13 mouse cellular contexts compared by ENCODE assay signal in genomic region chr3:54417833-54418386, GRCm38 (mm10). TPM values are rescaled to one million over a fixed set of nuclear protein-coding genes. Genes with fewer than 3 reads are reported as not detected.
DNase-seq lines count a peak whose midpoint lies in the region; ATAC-seq and TF ChIP-seq lines count a peak whose summit lies in the region.
"Had no signal": no experiment of that assay in that cellular context is flagged by ENCODE, and none has a peak within 500 bp of the region (broad histone marks: within the 10 kb centered on the region; RNA-seq: fewer than 3 reads in every experiment).

No protein-coding gene starts in this region.

- no peaks in the 10 kb centered on the region for H3K27me3 ChIP-seq in hindbrain, embryonic 10.5 days (ENCODE audit: insufficient read depth, poor library complexity, severe bottlenecking)
- no peaks in the 10 kb centered on the region for H3K27me3 ChIP-seq in hindbrain, embryonic 14.5 days (ENCODE audit: control insufficient read depth, insufficient read depth, low read length)
- no peaks in the 10 kb centered on the region for H3K27me3 ChIP-seq in embryonic facial prominence, embryonic 10.5 days (replicated peaks; ENCODE audit: low read depth, poor library complexity, severe bottlenecking)
- no peaks in the 10 kb centered on the region for H3K27me3 ChIP-seq in neural tube, embryonic 15.5 days (replicated peaks)
- H3K27me3 ChIP-seq: kidney, embryonic 15.5 days; limb, embryonic 13.5 days had no signal

- ATAC-seq in hindbrain, embryonic 14.5 days (ENCODE audit: low FRiP score): no peak
- ATAC-seq in neural tube, embryonic 15.5 days (ENCODE audit: low FRiP score): no peak

- H3K27ac ChIP-seq in hindbrain, embryonic 10.5 days: peak overlapping the region; percentile 67
- no peak overlapping the region for H3K27ac ChIP-seq in hindbrain, embryonic 14.5 days
- H3K27ac ChIP-seq in embryonic facial prominence, embryonic 10.5 days (replicated peaks): peak overlapping the region; percentile 67
- H3K27ac ChIP-seq in neural tube, embryonic 15.5 days (replicated peaks): no peak overlapping the region
- H3K27ac ChIP-seq: kidney, embryonic 15.5 days; limb, embryonic 13.5 days had no signal

- H3K4me1 ChIP-seq in hindbrain, embryonic 10.5 days (replicated peaks): peaks cover 9% of the 10 kb centered on the region
- no peaks in the 10 kb centered on the region for H3K4me1 ChIP-seq in hindbrain, embryonic 14.5 days (replicated peaks; ENCODE audit: control insufficient read depth, insufficient read depth, low read length)
- H3K4me1 ChIP-seq in embryonic facial prominence, embryonic 10.5 days: peaks cover 42% of the 10 kb centered on the region
- H3K4me1 ChIP-seq in neural tube, embryonic 15.5 days: 0 out of 2 replicates have a peak, but pooled peaks cover 3% of the 10 kb centered on the region

- H3K4me3 ChIP-seq in hindbrain, embryonic 10.5 days: no peak overlapping the region
- no peak overlapping the region for H3K4me3 ChIP-seq in hindbrain, embryonic 14.5 days (replicated peaks; ENCODE audit: low read length)
- H3K4me3 ChIP-seq in embryonic facial prominence, embryonic 10.5 days: no peak overlapping the region
- H3K4me3 ChIP-seq in neural tube, embryonic 15.5 days (replicated peaks): no peak overlapping the region
- H3K4me3 ChIP-seq: kidney, embryonic 15.5 days; limb, embryonic 13.5 days had no signal

- TF ChIP-seq CTCF in brain, embryonic 14.5 days (IDR thresholded peaks at IDR 0.05; ENCODE audit: borderline replicate concordance, extremely low read depth, insufficient read depth, insufficient read length): no peak

- DNase-seq in hindbrain, embryonic 10.5 days (ENCODE audit: low spot score): peak; percentile 18
- no peak for DNase-seq in hindbrain, embryonic 14.5 days (ENCODE audit: low spot score)
- DNase-seq in brain, embryonic 14.5 days (ENCODE audit: low read depth): peak; percentile 28
- no peak for DNase-seq in embryonic facial prominence, embryonic 10.5 days (ENCODE audit: low spot score)
- peak; percentile 11 for DNase-seq in lung, postnatal 36 days
- DNase-seq in thymus, postnatal 0 days (ENCODE audit: low spot score): no peak
- no peak for DNase-seq in retina, embryonic 14.5 days (ENCODE audit: low spot score)
- DNase-seq: adrenal gland, adult 2 months; cerebellum, adult 18-20 months; right cerebral cortex, postnatal 4 days had no signal

- no peaks in the 10 kb centered on the region for H3K36me3 ChIP-seq in hindbrain, embryonic 10.5 days
- H3K36me3 ChIP-seq in hindbrain, embryonic 14.5 days (replicated peaks; ENCODE audit: control insufficient read depth, insufficient read depth): no peaks in the 10 kb centered on the region
- H3K36me3 ChIP-seq in embryonic facial prominence, embryonic 10.5 days (replicated peaks): no peaks in the 10 kb centered on the region
- H3K36me3 ChIP-seq in neural tube, embryonic 15.5 days: no peaks in the 10 kb centered on the region
- H3K36me3 ChIP-seq: kidney, embryonic 15.5 days; limb, embryonic 13.5 days had no signal

- no peak for TF ChIP-seq POLR2A in brain, embryonic 14.5 days (IDR thresholded peaks at IDR 0.05; ENCODE audit: borderline replicate concordance, extremely low read depth, insufficient read depth, insufficient read length, poor library complexity, severe bottlenecking)

- H3K9ac ChIP-seq in hindbrain, embryonic 14.5 days: no peak overlapping the region
- H3K9ac ChIP-seq in neural tube, embryonic 15.5 days (replicated peaks): no peak overlapping the region
- H3K9ac ChIP-seq: kidney, embryonic 15.5 days; limb, embryonic 13.5 days had no signal

- no peak overlapping the region for H3K4me2 ChIP-seq in hindbrain, embryonic 14.5 days (replicated peaks)
- no peak overlapping the region for H3K4me2 ChIP-seq in neural tube, embryonic 15.5 days
- H3K4me2 ChIP-seq: kidney, embryonic 15.5 days; limb, embryonic 13.5 days had no signal

- 34% methylated on average over 6 of the region's 6 CpGs for WGBS in hindbrain, embryonic 10.5 days
- 28% methylated on average over 6 of the region's 6 CpGs for WGBS in hindbrain, embryonic 14.5 days
- 36% methylated on average over 6 of the region's 6 CpGs for WGBS in embryonic facial prominence, embryonic 10.5 days
- 57% methylated on average over 6 of the region's 6 CpGs for WGBS in neural tube, embryonic 15.5 days

- H3K9me3 ChIP-seq in hindbrain, embryonic 10.5 days: no peaks in the 10 kb centered on the region
- no peaks in the 10 kb centered on the region for H3K9me3 ChIP-seq in hindbrain, embryonic 14.5 days (ENCODE audit: control insufficient read depth, low read length)
- H3K9me3 ChIP-seq in embryonic facial prominence, embryonic 10.5 days: no peaks in the 10 kb centered on the region
- no peaks in the 10 kb centered on the region for H3K9me3 ChIP-seq in neural tube, embryonic 15.5 days (replicated peaks)
- H3K9me3 ChIP-seq: kidney, embryonic 15.5 days; limb, embryonic 13.5 days had no signal

RNA-seq across cellular contexts. Expression of gene Postn, which starts 57.0 kb away (rescaled TPM):
- polyA plus RNA-seq in hindbrain, embryonic 10.5 days (2016; fragmentation: Nextera tagmentation; extraction: Ambion mirVana): 13.4 and 14.1 TPM in 2 replicates
- polyA plus RNA-seq in hindbrain, embryonic 14.5 days (2014; fragmentation: Nextera tagmentation; extraction: Ambion mirVana): 33.6 and 34.6 TPM in 2 replicates
- 28.9 and 31.0 TPM in 2 replicates for polyA plus RNA-seq in brain, embryonic 14.5 days (2012; rRNA removed)
- polyA plus RNA-seq in embryonic facial prominence, embryonic 10.5 days (2016; fragmentation: Nextera tagmentation; extraction: Ambion mirVana): 17.0 and 23.6 TPM in 2 replicates
- polyA plus RNA-seq in thymus, postnatal 0 days (2015; fragmentation: Nextera tagmentation; extraction: Ambion mirVana): 55.3 and 73.6 TPM in 2 replicates
- polyA plus RNA-seq in neural tube, embryonic 15.5 days (2015; fragmentation: Nextera tagmentation; extraction: Ambion mirVana): 60.3 and 71.8 TPM in 2 replicates

Comparison
In these comparisons a context has a peak if more than half of its experiments do, and no peak if none do; other contexts are left out.
1. DNase-seq: peak in hindbrain, embryonic 10.5 days (single experiment), brain, embryonic 14.5 days (single experiment) and lung, postnatal 36 days (single experiment); none in hindbrain, embryonic 14.5 days (single experiment), embryonic facial prominence, embryonic 10.5 days (single experiment), thymus, postnatal 0 days (single experiment) and retina, embryonic 14.5 days (single experiment).
2. H3K27ac ChIP-seq: peak in hindbrain, embryonic 10.5 days (single experiment) and embryonic facial prominence, embryonic 10.5 days (single experiment); none in hindbrain, embryonic 14.5 days (single experiment) and neural tube, embryonic 15.5 days (single experiment).